ENCODE assay signal across 15 mouse cellular contexts in the genomic region with DNA sequence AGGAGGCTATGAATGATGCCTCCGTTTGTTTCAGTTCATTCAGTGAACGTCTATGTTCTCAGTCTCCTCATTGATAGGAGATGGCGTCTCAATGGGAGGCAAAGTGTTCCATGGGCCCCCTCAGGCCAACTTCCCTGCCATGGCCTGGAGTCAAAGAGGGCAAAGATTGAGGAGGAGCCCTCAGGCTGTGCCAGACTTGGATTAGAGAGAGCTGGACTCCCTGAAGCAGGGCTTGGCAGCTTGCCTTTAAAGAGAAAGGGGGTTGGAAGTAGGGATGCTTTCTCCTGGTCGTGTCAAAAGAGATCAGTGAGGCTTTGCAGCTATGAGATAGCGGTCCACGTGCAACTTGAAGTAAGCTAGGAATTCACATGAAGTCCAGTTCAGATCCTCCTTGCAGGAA.
A peak's percentile ranks its signal among the peaks of the same experiment; 100 is the strongest.
DNase-seq lines count a peak whose midpoint lies in the region.
"Had no signal": no experiment of that assay in that cellular context is flagged by ENCODE, and none has a peak within 500 bp of the region (broad histone marks: within the 10 kb centered on the region; RNA-seq: fewer than 3 reads in every experiment).

No protein-coding gene starts in this region.

- intact Hi-C loops in heart, postnatal 25 days (cut with DNase I), result no loop called here

- H3K27ac ChIP-seq in heart, embryonic 10.5 days, result peak overlapping the region; percentile 53
- H3K27ac ChIP-seq: forebrain, embryonic 15.5 days; heart, adult 2 months; liver, embryonic 12.5 days had no signal

- WGBS in heart, embryonic 10.5 days, result 70% methylated on average over 6 of the region's 6 CpGs

- no peak overlapping the region for H3K4me3 ChIP-seq in heart, embryonic 10.5 days
- H3K4me3 ChIP-seq: forebrain, embryonic 15.5 days; heart, adult 2 months; liver, embryonic 12.5 days; megakaryocyte, embryonic 14.5 days had no signal

- peak; percentile 42 for DNase-seq in adrenal gland, adult 2 months
- no peak for DNase-seq in adrenal gland, adult 8-10 months
- no peak for DNase-seq in heart, embryonic 10.5 days (ENCODE audit: low spot score)
- no peak for DNase-seq in heart, postnatal 25 days (ENCODE audit: low spot score)
- DNase-seq in kidney, adult 9 months, result peak; percentile 66
- no peak for DNase-seq in kidney, postnatal 10 days
- peak; percentile 52 for DNase-seq in adipocyte (ENCODE audit: low spot score)
- DNase-seq in frontal cortex, postnatal 25 days (ENCODE audit: low spot score in 2 of 2), result no peak
- DNase-seq: cerebellum, adult 11 months; layer of hippocampus, adult 9-11 months; right cerebral cortex, postnatal 4 days had no signal

- H3K9me3 ChIP-seq in heart, embryonic 10.5 days, result no peaks in the 10 kb centered on the region
- H3K9me3 ChIP-seq: forebrain, embryonic 15.5 days; liver, embryonic 12.5 days; megakaryocyte, embryonic 14.5 days had no signal

- peaks cover 42% of the 10 kb centered on the region for H3K4me1 ChIP-seq in heart, embryonic 10.5 days
- H3K4me1 ChIP-seq: forebrain, embryonic 15.5 days had no signal

- H3K27me3 ChIP-seq in heart, embryonic 10.5 days (ENCODE audit: insufficient read depth, poor library complexity, severe bottlenecking), result no peaks in the 10 kb centered on the region
- H3K27me3 ChIP-seq: forebrain, embryonic 15.5 days; liver, embryonic 12.5 days had no signal

- H3K36me3 ChIP-seq in heart, embryonic 10.5 days, result no peaks in the 10 kb centered on the region
- H3K36me3 ChIP-seq: forebrain, embryonic 15.5 days; liver, embryonic 12.5 days had no signal

Comparison
In these comparisons a context has a peak if more than half of its experiments do, and no peak if none do; other contexts are left out.
1. DNase-seq: peak in adrenal gland, adult 2 months (single experiment), kidney, adult 9 months (single experiment) and adipocyte (single experiment); none in adrenal gland, adult 8-10 months (single experiment), heart, embryonic 10.5 days (single experiment), heart, postnatal 25 days (single experiment), kidney, postnatal 10 days (single experiment) and frontal cortex, postnatal 25 days (0 of 2).